Mouse (Mus musculus): ENCODE data around the gene Gm36210. TPM values are rescaled to one million over a fixed set of nuclear protein-coding genes. Genes with fewer than 3 reads are reported as not detected.

Gm36210 gene
- total and polyA plus RNA-seq, 3 experiments = 0.90 TPM; not detected in 2

GRCm38 (mm10) chr7:4911561-4911960 is 5.2 kb upstream of the Gm36210 start:
- Histone ChIP-seq H3K9ac (ENCODE audit: insufficient read depth, low read depth) (no peak overlapping the region), H3K4me1 (ENCODE audit: control insufficient read depth in 1 of 2, insufficient read depth in 2 of 2) (peaks cover 8 to 12% of the 10 kb centered on the region in 2 experiments), H3K36me3 (replicated peaks in 1 of 2; ENCODE audit: control insufficient read depth in 1 of 2, insufficient read depth in 1 of 2, low read length in 1 of 2) (no peaks in the 10 kb centered on the region), H3K4me2 (ENCODE audit: insufficient read depth, low read depth, poor library complexity, severe bottlenecking) (no peak overlapping the region), H3K79me2 (replicated peaks; ENCODE audit: control insufficient read depth, extremely low read depth, insufficient read depth, poor library complexity, severe bottlenecking) (no peaks in the 10 kb centered on the region), H3K9me3 (replicated peaks; ENCODE audit: low read length) (no peaks in the 10 kb centered on the region), H3K27ac (ENCODE audit: insufficient read depth, low read depth) (no peak overlapping the region), H3K4me3 (replicated peaks in 1 of 3; ENCODE audit: low read depth in 2 of 3, low read length in 2 of 3, poor library complexity in 1 of 3) (no peak overlapping the region), H3K27me3 (replicated peaks) (peaks cover 1% of the 10 kb centered on the region)
- no peak for DNase-seq (ENCODE audit: extremely low read depth)
- peak in 1 of 2 experiments; percentile 43; a peak in 2 of 4 replicates for TF ChIP-seq CTCF (conservative IDR thresholded peaks at IDR 0.05 in 1 of 2, IDR thresholded peaks at IDR 0.05 in 1 of 2; ENCODE audit: low read depth in 2 of 2, low read length in 2 of 2)
- TF ChIP-seq SMC3 (IDR thresholded peaks at IDR 0.05; ENCODE audit: low read depth, low read length) = 0 out of 2 replicates have a peak, but pooled peaks have one; percentile 6
- TF ChIP-seq RAD21 (IDR thresholded peaks at IDR 0.05; ENCODE audit: low read depth, low read length) = peak; percentile 2
- no peak for TF ChIP-seq POLR2A (IDR thresholded peaks at IDR 0.05; ENCODE audit: low read depth, low read length)
- dilution Hi-C loops (cut with MboI; ENCODE audit: extremely low pct_ligation_motif_present, extremely low pct_unique_long_range_greater_than_20kb, low sequenced_read_pairs) (no loop called here), in situ Hi-C loops (cut with MboI; ENCODE audit: low pct_ligation_motif_present, low pct_unique_long_range_greater_than_20kb, low sequenced_read_pairs) (no loop called here)

- in situ Hi-C loops (cut with MboI; ENCODE audit: low pct_ligation_motif_present, low pct_unique_long_range_greater_than_20kb, low sequenced_read_pairs) = no loop called here
- dilution Hi-C loops (cut with MboI; ENCODE audit: extremely low pct_ligation_motif_present, extremely low pct_unique_long_range_greater_than_20kb, low sequenced_read_pairs) = no loop called here
Observed at GRCm38 (mm10) chr7:4902404-4902803, 3.9 kb downstream of the Gm36210 start.

GRCm38 (mm10) chr7:4901171-4901570 is 5.1 kb downstream of the Gm36210 start:
- TF ChIP-seq SMC3 (IDR thresholded peaks at IDR 0.05; ENCODE audit: low read depth, low read length) (peak; percentile 45), NRF1 (IDR thresholded peaks at IDR 0.05; ENCODE audit: low read depth, low read length) (no peak), CTCF (conservative IDR thresholded peaks at IDR 0.05 in 1 of 2, IDR thresholded peaks at IDR 0.05 in 1 of 2; ENCODE audit: low read depth in 2 of 2, low read length in 2 of 2) (peak in 1 of 2 experiments; percentile 59; a peak in 2 of 4 replicates), RAD21 (IDR thresholded peaks at IDR 0.05; ENCODE audit: low read depth, low read length) (peak; percentile 36)
- H3K9ac ChIP-seq (ENCODE audit: insufficient read depth, low read depth) = no peak overlapping the region
- H3K79me2 ChIP-seq (replicated peaks; ENCODE audit: control insufficient read depth, extremely low read depth, insufficient read depth, poor library complexity, severe bottlenecking) = no peaks in the 10 kb centered on the region
- dilution Hi-C loops (cut with MboI; ENCODE audit: extremely low pct_ligation_motif_present, extremely low pct_unique_long_range_greater_than_20kb, low sequenced_read_pairs) = no loop called here
- H3K9me3 ChIP-seq (replicated peaks; ENCODE audit: low read length) = peaks cover 3% of the 10 kb centered on the region
- H3K4me2 ChIP-seq (ENCODE audit: insufficient read depth, low read depth, poor library complexity, severe bottlenecking) = no peak overlapping the region
- in situ Hi-C loops (cut with MboI; ENCODE audit: low pct_ligation_motif_present, low pct_unique_long_range_greater_than_20kb, low sequenced_read_pairs) = no loop called here
- no peak overlapping the region for H3K27ac ChIP-seq (ENCODE audit: insufficient read depth, low read depth)
- H3K4me3 ChIP-seq (replicated peaks in 1 of 3; ENCODE audit: low read depth in 2 of 3, low read length in 2 of 3, poor library complexity in 1 of 3) = no peak overlapping the region
- H3K36me3 ChIP-seq (replicated peaks in 1 of 2; ENCODE audit: control insufficient read depth in 1 of 2, insufficient read depth in 1 of 2, low read length in 1 of 2) = peaks cover 0 to 11% of the 10 kb centered on the region in 2 experiments
- H3K4me1 ChIP-seq (ENCODE audit: control insufficient read depth in 1 of 2, insufficient read depth in 2 of 2) = no peaks in the 10 kb centered on the region
- DNase-seq (ENCODE audit: extremely low read depth) = peak; percentile 27
- H3K27me3 ChIP-seq (replicated peaks) = no peaks in the 10 kb centered on the region

More at GRCm38 (mm10) chr7:4902404-4902803, 3.9 kb downstream of the Gm36210 start:
- Histone ChIP-seq H3K36me3 (replicated peaks in 1 of 2; ENCODE audit: control insufficient read depth in 1 of 2, insufficient read depth in 1 of 2, low read length in 1 of 2) (peaks cover 0 to 2% of the 10 kb centered on the region in 2 experiments), H3K27me3 (replicated peaks) (peaks cover 1% of the 10 kb centered on the region), H3K9ac (ENCODE audit: insufficient read depth, low read depth) (no peak overlapping the region), H3K4me1 (ENCODE audit: control insufficient read depth in 1 of 2, insufficient read depth in 2 of 2) (no peaks in the 10 kb centered on the region), H3K9me3 (replicated peaks; ENCODE audit: low read length) (peaks cover 3% of the 10 kb centered on the region), H3K27ac (ENCODE audit: insufficient read depth, low read depth) (no peak overlapping the region), H3K4me2 (ENCODE audit: insufficient read depth, low read depth, poor library complexity, severe bottlenecking) (no peak overlapping the region), H3K4me3 (replicated peaks in 1 of 3; ENCODE audit: low read depth in 2 of 3, low read length in 2 of 3, poor library complexity in 1 of 3) (no peak overlapping the region), H3K79me2 (replicated peaks; ENCODE audit: control insufficient read depth, extremely low read depth, insufficient read depth, poor library complexity, severe bottlenecking) (no peaks in the 10 kb centered on the region)
- TF ChIP-seq MYC (IDR thresholded peaks at IDR 0.05; ENCODE audit: low read depth, low read length) = no peak
- DNase-seq (ENCODE audit: extremely low read depth) = no peak

- Histone ChIP-seq H3K79me2 (replicated peaks; ENCODE audit: control insufficient read depth, extremely low read depth, insufficient read depth, poor library complexity, severe bottlenecking) (no peaks in the 10 kb centered on the region), H3K9me3 (replicated peaks; ENCODE audit: low read length) (peaks cover 3% of the 10 kb centered on the region), H3K27me3 (replicated peaks) (no peaks in the 10 kb centered on the region), H3K9ac (ENCODE audit: insufficient read depth, low read depth) (no peak overlapping the region), H3K36me3 (replicated peaks in 1 of 2; ENCODE audit: control insufficient read depth in 1 of 2, insufficient read depth in 1 of 2, low read length in 1 of 2) (peaks cover 0 to 18% of the 10 kb centered on the region in 2 experiments), H3K4me3 (replicated peaks in 1 of 3; ENCODE audit: low read depth in 2 of 3, low read length in 2 of 3, poor library complexity in 1 of 3) (no peak overlapping the region), H3K4me1 (ENCODE audit: control insufficient read depth in 1 of 2, insufficient read depth in 2 of 2) (no peaks in the 10 kb centered on the region), H3K27ac (ENCODE audit: insufficient read depth, low read depth) (no peak overlapping the region), H3K4me2 (ENCODE audit: insufficient read depth, low read depth, poor library complexity, severe bottlenecking) (no peak overlapping the region)
- DNase-seq (ENCODE audit: extremely low read depth) = no peak
- in situ Hi-C loops (cut with MboI; ENCODE audit: low pct_ligation_motif_present, low pct_unique_long_range_greater_than_20kb, low sequenced_read_pairs) (no loop called here), dilution Hi-C loops (cut with MboI; ENCODE audit: extremely low pct_ligation_motif_present, extremely low pct_unique_long_range_greater_than_20kb, low sequenced_read_pairs) (no loop called here)
- no peak for TF ChIP-seq ZMIZ1 (IDR thresholded peaks at IDR 0.05; ENCODE audit: low read depth, low read length)
- no peak for TF ChIP-seq ELF1 (IDR thresholded peaks at IDR 0.05; ENCODE audit: low read depth, low read length)
- TF ChIP-seq ZC3H11A (IDR thresholded peaks at IDR 0.05; ENCODE audit: low read depth, low read length) = no peak
- TF ChIP-seq BHLHE40 (IDR thresholded peaks at IDR 0.05; ENCODE audit: low read depth, low read length) = no peak
- TF ChIP-seq TBP (conservative IDR thresholded peaks at IDR 0.05; ENCODE audit: low read depth, low read length) = no peak
- TF ChIP-seq MYC (IDR thresholded peaks at IDR 0.05; ENCODE audit: low read depth, low read length) = no peak
- no peak for TF ChIP-seq NRF1 (IDR thresholded peaks at IDR 0.05; ENCODE audit: low read depth, low read length)
- no peak for TF ChIP-seq ZNF384 (IDR thresholded peaks at IDR 0.05; ENCODE audit: low read depth, low read length)
- no peak for TF ChIP-seq PAX5 (IDR thresholded peaks at IDR 0.05; ENCODE audit: low read length)
- no peak for TF ChIP-seq MXI1 (IDR thresholded peaks at IDR 0.05; ENCODE audit: low read depth, low read length)
- TF ChIP-seq E2F4 (IDR thresholded peaks at IDR 0.05; ENCODE audit: insufficient replicate concordance, low read depth, low read length) = no peak
- TF ChIP-seq MAFK (IDR thresholded peaks at IDR 0.05; ENCODE audit: insufficient replicate concordance, low read length) = no peak
- TF ChIP-seq UBTF (IDR thresholded peaks at IDR 0.05; ENCODE audit: low read depth, low read length) = no peak
- no peak for TF ChIP-seq SIN3A (IDR thresholded peaks at IDR 0.05; ENCODE audit: low read length)
Observed at GRCm38 (mm10) chr7:4900523-4900851, 5.8 kb downstream of the Gm36210 start.

Measured in CH12.LX (cell line).